Mouse (Mus musculus): ENCODE measurements at regions not wholly inside any gene's neighbourhood (a gene's known extent, or its start where the extent isn't known, plus 50 kb on each side); places are given as distances from the start of the nearest gene placed in this dataset.

GRCm38 (mm10) chr16:78877941-78878340 is 52.8 kb upstream of the Chodl start:
- TF ChIP-seq POLR2A (IDR thresholded peaks at IDR 0.05; ENCODE audit: low read depth, low read length): no peak
- no peak overlapping the region for H3K4me3 ChIP-seq (ENCODE audit: insufficient read depth, low read depth, low read length)
- H3K27ac ChIP-seq (ENCODE audit: insufficient read depth, low read depth, low read length): no peak overlapping the region
- H3K36me3 ChIP-seq (ENCODE audit: control insufficient read depth, insufficient read depth, low read length): no peaks in the 10 kb centered on the region
- no peaks in the 10 kb centered on the region for H3K4me1 ChIP-seq (ENCODE audit: control insufficient read depth, insufficient read depth, low read length)
- no peaks in the 10 kb centered on the region for H3K27me3 ChIP-seq (replicated peaks; ENCODE audit: control insufficient read depth, insufficient read depth, low read length)
- DNase-seq: no peak
- 65% methylated on average over 1 of the region's 1 CpGs for WGBS

- 75% methylated on average over 4 of the region's 4 CpGs for WGBS
- TF ChIP-seq POLR2A (IDR thresholded peaks at IDR 0.05; ENCODE audit: low read depth, low read length): no peak
- TF ChIP-seq CTCF (conservative IDR thresholded peaks at IDR 0.05; ENCODE audit: insufficient read depth, insufficient read length, low read depth, low read length): no peak
- no peak overlapping the region for H3K27ac ChIP-seq (ENCODE audit: insufficient read depth, low read depth, low read length)
- no peaks in the 10 kb centered on the region for H3K27me3 ChIP-seq (replicated peaks; ENCODE audit: control insufficient read depth, insufficient read depth, low read length)
- no peaks in the 10 kb centered on the region for H3K4me1 ChIP-seq (ENCODE audit: control insufficient read depth, insufficient read depth, low read length)
- H3K4me3 ChIP-seq (ENCODE audit: insufficient read depth, low read depth, low read length): no peak overlapping the region
- DNase-seq: no peak
- no peaks in the 10 kb centered on the region for H3K36me3 ChIP-seq (ENCODE audit: control insufficient read depth, insufficient read depth, low read length)
Measured at GRCm38 (mm10) chr16:78859006-78859405, 71.7 kb upstream of the Chodl start.

- TF ChIP-seq POLR2A (IDR thresholded peaks at IDR 0.05; ENCODE audit: low read depth, low read length) (no peak), CTCF (conservative IDR thresholded peaks at IDR 0.05; ENCODE audit: insufficient read depth, insufficient read length, low read depth, low read length) (no peak)
- Histone ChIP-seq H3K36me3 (ENCODE audit: control insufficient read depth, insufficient read depth, low read length) (no peaks in the 10 kb centered on the region), H3K27ac (ENCODE audit: insufficient read depth, low read depth, low read length) (no peak overlapping the region), H3K4me3 (ENCODE audit: insufficient read depth, low read depth, low read length) (no peak overlapping the region), H3K4me1 (ENCODE audit: control insufficient read depth, insufficient read depth, low read length) (no peaks in the 10 kb centered on the region), H3K27me3 (replicated peaks; ENCODE audit: control insufficient read depth, insufficient read depth, low read length) (no peaks in the 10 kb centered on the region)
- DNase-seq: no peak
- WGBS: 64% methylated on average over 7 of the region's 7 CpGs
Measured at GRCm38 (mm10) chr16:78830957-78831356, 99.8 kb upstream of the Chodl start.

GRCm38 (mm10) chr16:78827739-78828138 is 103.0 kb upstream of the Chodl start:
- no peaks in the 10 kb centered on the region for H3K4me1 ChIP-seq (ENCODE audit: control insufficient read depth, insufficient read depth, low read length)
- no peak overlapping the region for H3K4me3 ChIP-seq (ENCODE audit: insufficient read depth, low read depth, low read length)
- no peak for DNase-seq
- H3K27me3 ChIP-seq (replicated peaks; ENCODE audit: control insufficient read depth, insufficient read depth, low read length): no peaks in the 10 kb centered on the region; the same call in 1 of the 2 replicates
- TF ChIP-seq CTCF (conservative IDR thresholded peaks at IDR 0.05; ENCODE audit: insufficient read depth, insufficient read length, low read depth, low read length): no peak
- no peak for TF ChIP-seq POLR2A (IDR thresholded peaks at IDR 0.05; ENCODE audit: low read depth, low read length)
- no peak overlapping the region for H3K27ac ChIP-seq (ENCODE audit: insufficient read depth, low read depth, low read length)
- 35% methylated on average over 3 of the region's 3 CpGs for WGBS
- H3K36me3 ChIP-seq (ENCODE audit: control insufficient read depth, insufficient read depth, low read length): no peaks in the 10 kb centered on the region

GRCm38 (mm10) chr16:78790064-78790463 is 140.7 kb upstream of the Chodl start:
- no peak for DNase-seq
- 74% methylated on average over 2 of the region's 2 CpGs for WGBS
- no peaks in the 10 kb centered on the region for H3K27me3 ChIP-seq (replicated peaks; ENCODE audit: control insufficient read depth, insufficient read depth, low read length)

GRCm38 (mm10) chr16:78759226-78759625 is 171.5 kb upstream of the Chodl start:
- no peaks in the 10 kb centered on the region for H3K27me3 ChIP-seq (replicated peaks; ENCODE audit: control insufficient read depth, insufficient read depth, low read length)
- TF ChIP-seq POLR2A (IDR thresholded peaks at IDR 0.05; ENCODE audit: low read depth, low read length): no peak
- TF ChIP-seq CTCF (conservative IDR thresholded peaks at IDR 0.05; ENCODE audit: insufficient read depth, insufficient read length, low read depth, low read length): no peak
- H3K4me1 ChIP-seq (ENCODE audit: control insufficient read depth, insufficient read depth, low read length): no peaks in the 10 kb centered on the region
- no peak for DNase-seq
- no peaks in the 10 kb centered on the region for H3K36me3 ChIP-seq (ENCODE audit: control insufficient read depth, insufficient read depth, low read length)
- no peak overlapping the region for H3K27ac ChIP-seq (ENCODE audit: insufficient read depth, low read depth, low read length)
- no peak overlapping the region for H3K4me3 ChIP-seq (ENCODE audit: insufficient read depth, low read depth, low read length)

More at GRCm38 (mm10) chr16:78790064-78790463, 140.7 kb upstream of the Chodl start:
- Histone ChIP-seq H3K36me3 (ENCODE audit: control insufficient read depth, insufficient read depth, low read length) (no peaks in the 10 kb centered on the region), H3K27ac (ENCODE audit: insufficient read depth, low read depth, low read length) (no peak overlapping the region), H3K4me3 (ENCODE audit: insufficient read depth, low read depth, low read length) (no peak overlapping the region), H3K4me1 (ENCODE audit: control insufficient read depth, insufficient read depth, low read length) (no peaks in the 10 kb centered on the region)
- TF ChIP-seq CTCF (conservative IDR thresholded peaks at IDR 0.05; ENCODE audit: insufficient read depth, insufficient read length, low read depth, low read length) (no peak), POLR2A (IDR thresholded peaks at IDR 0.05; ENCODE audit: low read depth, low read length) (no peak)

- H3K4me3 ChIP-seq (ENCODE audit: insufficient read depth, low read depth, low read length): no peak overlapping the region
- H3K4me1 ChIP-seq (ENCODE audit: control insufficient read depth, insufficient read depth, low read length): no peaks in the 10 kb centered on the region
- no peaks in the 10 kb centered on the region for H3K36me3 ChIP-seq (ENCODE audit: control insufficient read depth, insufficient read depth, low read length)
- 78% methylated on average over 4 of the region's 4 CpGs for WGBS
- TF ChIP-seq POLR2A (IDR thresholded peaks at IDR 0.05; ENCODE audit: low read depth, low read length) (no peak), CTCF (conservative IDR thresholded peaks at IDR 0.05; ENCODE audit: insufficient read depth, insufficient read length, low read depth, low read length) (no peak)
- no peak overlapping the region for H3K27ac ChIP-seq (ENCODE audit: insufficient read depth, low read depth, low read length)
- H3K27me3 ChIP-seq (replicated peaks; ENCODE audit: control insufficient read depth, insufficient read depth, low read length): no peaks in the 10 kb centered on the region
- DNase-seq: no peak
Measured at GRCm38 (mm10) chr16:78737902-78738301, 161.4 kb upstream of the D16Ertd472e start.

Data from kidney, adult 2 months (tissue).